Mouse (Mus musculus): ENCODE measurements around the gene Txndc9.
"Not testable (repeated sequence)": the region's sequence is repeated elsewhere in the genome, so short reads cannot be mapped to it uniquely, and the experiment has no call there.

Gene Txndc9

DNA sequence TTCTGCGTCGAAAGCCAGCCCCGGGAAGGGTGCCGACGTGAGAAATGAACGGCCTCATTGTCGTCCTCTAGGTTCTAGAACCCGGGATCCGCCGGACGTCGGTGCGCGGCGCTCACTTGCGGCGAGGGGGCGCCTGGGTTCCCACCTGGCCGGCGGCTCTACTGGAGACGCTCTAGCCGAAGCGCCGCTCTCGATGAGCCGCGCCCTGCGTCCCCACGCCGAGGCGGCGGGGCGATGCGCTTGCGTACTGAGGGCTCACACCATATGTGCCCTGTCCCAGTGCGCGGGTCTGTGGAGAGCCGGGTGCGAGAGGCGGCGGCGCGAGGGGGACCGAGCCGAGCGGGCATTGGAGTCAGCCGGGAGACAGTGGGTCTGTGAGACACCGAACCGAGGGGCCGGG lies at the start of gene Txndc9, which contains the start of gene Eif5b:
Gene Txndc9, minus strand, starts transcription at position 27 of the 400 bp plus-strand sequence.
Gene Eif5b, plus strand, starts transcription at position 144 of the 400 bp plus-strand sequence.
- peak; percentile 93 for DNase-seq (ENCODE audit: low read depth, low spot score)

DNA sequence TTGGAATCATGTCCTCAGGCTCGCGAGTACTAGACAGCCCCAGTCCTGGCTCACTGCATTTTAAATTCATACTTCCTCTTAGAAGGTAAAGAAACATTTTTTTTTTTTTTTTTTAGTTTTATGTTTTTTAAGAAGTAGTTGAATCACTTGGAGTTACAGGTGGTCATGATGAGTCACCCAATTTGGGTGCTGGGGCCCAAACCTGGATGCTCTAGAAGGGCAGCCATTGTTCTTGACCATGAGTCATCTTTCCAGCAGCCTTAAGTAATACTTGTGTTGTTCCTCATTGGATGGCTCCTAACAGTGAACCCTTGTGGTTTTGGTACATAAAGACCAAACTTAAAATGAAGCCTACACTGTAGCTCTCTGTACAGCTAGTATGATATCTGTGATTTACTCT lies 41.2 kb upstream of the Txndc9 start:
- no peak for DNase-seq (ENCODE audit: low read depth, low spot score)

DNA sequence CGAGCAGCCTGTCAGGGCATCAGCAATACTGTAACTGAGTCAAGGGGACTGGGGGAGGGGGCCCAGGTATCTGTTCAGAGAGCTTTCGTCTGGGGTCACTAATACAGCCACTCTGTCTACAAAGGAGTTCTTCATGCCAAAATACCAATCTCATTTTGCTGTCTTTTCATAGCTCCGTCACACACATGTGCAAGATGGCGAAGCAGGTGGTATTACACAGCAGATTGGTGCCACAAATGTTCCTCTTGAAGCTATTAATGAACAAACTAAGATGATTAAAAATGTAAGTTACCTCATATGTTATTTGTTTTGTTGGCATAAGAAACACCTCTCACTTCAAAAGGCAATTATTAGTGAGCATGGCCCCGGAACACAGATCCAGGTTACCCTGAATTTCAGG lies 39.7 kb upstream of the Txndc9 start:
- DNase-seq (ENCODE audit: low read depth, low spot score) = no peak

DNA sequence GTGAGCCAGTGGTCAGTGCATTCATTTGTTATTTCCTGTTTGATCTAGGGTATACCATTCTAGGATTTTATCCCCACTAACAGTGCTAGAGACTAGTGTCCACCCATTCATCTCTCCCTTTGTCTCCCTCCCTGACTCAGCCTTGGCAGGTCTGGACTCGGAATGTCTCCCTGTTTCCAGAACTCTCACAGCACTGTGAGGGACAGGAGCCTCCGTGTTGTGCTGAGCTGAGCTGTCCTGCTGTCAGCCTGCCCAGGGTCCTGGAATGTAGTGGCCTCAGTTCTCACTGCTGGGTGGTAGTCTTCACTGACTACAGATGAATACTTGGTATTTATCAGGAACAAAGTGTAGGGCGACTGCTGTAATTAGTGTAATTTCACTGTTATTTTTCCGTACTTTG lies 37.8 kb upstream of the Txndc9 start:
- no peak for DNase-seq (ENCODE audit: low read depth, low spot score)

DNA sequence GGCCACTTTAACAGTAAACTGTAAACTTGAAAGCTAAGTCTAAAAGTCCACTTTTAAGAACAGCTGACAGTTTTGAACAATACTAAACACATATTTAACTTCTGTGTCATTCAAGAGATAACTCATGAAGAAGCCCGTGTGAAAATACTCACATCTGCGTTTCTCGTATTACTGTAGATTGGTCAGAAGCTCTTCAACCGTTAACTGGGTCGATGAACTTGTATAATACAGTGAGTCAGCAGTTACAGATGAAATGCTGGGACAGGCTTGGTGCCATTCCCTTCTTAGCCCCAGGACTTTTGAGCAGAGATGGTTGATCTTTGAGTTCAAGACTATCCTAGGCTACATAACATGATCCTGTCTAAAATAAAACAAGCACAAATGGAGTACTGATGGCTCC lies 33.7 kb upstream of the Txndc9 start:
- no peak for DNase-seq (ENCODE audit: low read depth, low spot score)

DNA sequence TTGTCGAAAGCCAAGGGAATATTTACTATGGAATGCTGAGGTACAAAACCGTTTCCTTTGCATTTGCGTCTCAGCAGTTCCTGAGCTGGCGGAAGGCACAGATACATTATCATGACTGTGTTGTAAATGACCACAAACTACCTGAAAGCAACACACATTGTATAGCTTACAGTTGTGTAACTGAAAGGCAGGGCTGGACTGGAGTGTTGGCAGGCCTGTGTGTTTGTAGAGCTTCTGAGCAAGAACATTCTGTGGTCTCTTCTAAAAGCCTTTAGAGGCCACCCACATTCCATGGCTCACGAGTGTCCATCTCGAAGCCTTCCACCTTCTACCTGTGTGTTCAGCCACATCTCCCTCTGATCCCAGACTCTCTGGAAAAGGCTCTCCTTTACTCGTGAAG lies 29.6 kb upstream of the Txndc9 start:
- DNase-seq (ENCODE audit: low read depth, low spot score) = no peak

DNA sequence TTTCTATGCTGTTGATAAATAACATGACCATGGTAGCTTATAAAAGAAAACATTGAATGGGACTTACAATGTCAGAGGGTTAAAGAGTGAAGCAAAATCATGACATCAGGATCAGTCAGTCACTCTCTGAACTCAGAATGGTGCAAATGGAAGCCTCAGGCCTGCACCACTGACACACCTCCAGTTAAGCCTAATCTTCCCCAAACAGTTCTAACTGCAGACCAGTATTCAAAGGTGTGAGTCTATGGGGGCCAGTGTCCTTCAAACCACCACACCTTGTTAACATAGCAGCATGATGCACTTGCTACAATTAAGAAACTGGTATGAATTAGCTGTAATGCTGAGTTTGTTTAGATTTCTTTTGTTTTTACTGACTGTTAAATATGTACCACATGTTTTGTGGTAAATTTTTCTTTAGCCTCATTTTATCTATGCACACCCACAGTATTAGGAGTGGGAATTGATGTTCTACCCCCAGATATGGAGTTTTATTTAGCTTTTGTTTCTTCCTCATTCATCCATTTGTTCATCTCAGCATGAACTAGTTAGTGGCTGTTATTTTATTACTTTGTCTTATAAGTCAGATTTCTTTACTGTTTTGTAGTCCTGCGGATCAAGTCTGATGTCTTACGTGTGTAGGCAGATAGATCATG lies 17.0 kb upstream of the Txndc9 start:
- no peak for DNase-seq (ENCODE audit: low read depth, low spot score)

DNA sequence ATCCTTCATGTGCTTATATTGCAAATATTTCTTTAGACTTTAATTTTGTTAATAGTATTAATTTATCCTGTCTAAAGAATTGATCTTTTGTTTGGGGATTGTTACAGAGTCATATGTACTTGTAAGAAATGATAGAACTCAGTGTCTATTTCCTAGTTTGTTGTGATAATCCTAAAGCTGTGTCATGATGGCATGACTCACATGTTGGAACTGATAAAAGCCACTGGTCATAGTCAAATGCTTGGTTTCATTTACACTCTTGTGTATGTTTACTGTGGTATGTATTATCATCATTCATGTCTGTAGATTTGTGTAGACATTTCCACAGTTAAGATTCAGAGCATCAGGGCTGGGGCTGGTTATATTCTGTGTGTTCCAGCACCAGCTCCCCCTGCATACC lies 14.8 kb upstream of the Txndc9 start:
- DNase-seq (ENCODE audit: low read depth, low spot score) = no peak

DNA sequence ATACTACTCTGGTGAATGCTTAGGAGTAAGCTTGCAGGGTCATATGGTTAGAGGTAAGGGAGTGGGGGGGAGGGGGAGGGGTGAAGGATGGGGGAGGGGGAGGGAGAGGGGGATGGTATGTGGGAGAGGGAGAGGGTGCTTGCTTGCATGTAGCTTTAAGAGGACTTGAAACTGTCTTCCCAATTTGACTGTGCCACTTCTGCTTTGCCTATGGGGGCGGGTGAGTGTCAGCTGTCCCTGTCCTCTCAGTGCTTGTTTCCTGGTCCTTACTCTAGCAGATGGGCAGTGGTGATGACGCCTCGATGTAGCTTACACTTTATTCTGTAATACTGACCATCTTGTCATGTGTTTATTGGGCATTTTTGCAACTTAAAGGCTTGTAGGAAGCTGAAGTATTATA lies 14.4 kb upstream of the Txndc9 start:
- no peak for DNase-seq (ENCODE audit: low read depth, low spot score)

DNA sequence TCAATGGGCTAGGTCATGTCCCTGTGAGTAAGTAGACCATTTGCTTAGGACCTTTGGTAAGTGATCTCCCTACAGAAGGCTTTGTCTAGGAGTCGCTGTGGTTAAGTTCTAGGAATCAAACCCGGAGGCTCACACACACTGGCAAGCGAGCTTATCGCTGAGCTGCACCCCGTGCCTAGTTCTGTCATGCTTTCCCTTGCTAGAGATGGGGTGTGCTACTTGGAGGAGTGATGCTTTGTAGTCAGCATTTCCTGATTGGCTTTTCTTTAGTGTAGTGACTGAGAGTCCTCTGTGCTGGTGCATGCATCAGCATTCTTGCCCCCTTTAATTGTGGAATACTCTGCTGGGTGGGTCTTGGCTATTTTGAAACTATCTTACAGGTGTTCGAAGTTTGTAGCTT lies 14.0 kb upstream of the Txndc9 start:
- no peak for DNase-seq (ENCODE audit: low read depth, low spot score)

DNA sequence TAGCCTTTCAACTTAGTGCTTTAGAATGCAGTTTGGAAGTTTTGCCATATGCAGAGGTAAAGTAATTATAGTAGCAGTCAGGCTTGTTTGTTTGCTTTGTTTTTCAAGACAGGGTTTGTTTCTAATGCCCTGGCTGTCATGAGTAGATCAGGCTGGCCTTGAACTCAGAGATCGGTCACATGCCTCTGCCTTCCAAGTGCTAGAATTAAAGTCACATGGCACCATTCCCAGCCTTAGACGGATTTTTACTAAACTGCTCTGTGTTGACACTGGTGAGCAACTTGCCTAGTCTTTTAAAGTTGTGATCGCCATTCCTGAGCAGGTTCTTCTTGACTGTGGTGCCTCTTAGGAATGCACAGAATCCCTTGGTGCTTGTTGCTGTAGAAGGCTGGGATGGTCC lies 9.0 kb upstream of the Txndc9 start:
- no peak for DNase-seq (ENCODE audit: low read depth, low spot score)

DNA sequence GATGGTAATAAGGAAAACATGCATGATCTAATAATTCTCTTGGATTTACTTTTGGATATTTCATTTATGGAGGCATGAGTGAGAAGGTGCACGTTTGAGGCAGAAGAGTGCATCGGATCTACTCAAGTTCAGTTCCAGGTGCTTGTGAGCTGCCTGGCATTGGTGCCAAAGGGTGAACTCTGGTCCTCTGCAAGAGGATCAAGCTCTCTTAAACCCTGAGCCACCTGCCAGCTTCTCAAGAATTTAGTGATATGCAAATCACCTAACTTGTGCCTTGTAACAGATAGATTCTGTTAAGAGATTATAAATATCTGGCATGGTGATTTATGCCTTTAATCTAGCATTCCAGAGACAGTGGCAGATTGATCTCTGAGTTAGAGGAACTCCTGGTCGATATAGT lies 5.4 kb upstream of the Txndc9 start:
- no peak for DNase-seq (ENCODE audit: low read depth, low spot score)

DNA sequence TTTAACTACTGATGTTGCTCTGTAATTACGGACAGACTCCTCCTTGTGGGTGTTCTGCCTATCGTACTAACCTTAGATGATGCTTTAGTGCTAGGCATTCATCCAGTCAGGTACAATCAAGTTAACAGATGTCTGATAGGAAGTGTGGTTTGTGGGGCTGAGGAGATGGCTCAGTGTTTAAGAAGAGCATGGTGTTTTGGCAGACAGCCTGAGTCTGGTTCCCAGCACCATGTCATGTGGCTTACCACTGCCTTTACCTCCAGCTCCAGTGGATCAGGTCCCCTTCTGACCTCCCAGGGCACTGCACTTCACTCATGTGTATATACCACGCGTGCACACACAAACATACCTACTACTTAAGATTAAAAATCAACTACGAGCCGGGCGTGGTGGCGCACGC lies 4.3 kb upstream of the Txndc9 start:
- DNase-seq (ENCODE audit: low read depth, low spot score) = no peak

DNA sequence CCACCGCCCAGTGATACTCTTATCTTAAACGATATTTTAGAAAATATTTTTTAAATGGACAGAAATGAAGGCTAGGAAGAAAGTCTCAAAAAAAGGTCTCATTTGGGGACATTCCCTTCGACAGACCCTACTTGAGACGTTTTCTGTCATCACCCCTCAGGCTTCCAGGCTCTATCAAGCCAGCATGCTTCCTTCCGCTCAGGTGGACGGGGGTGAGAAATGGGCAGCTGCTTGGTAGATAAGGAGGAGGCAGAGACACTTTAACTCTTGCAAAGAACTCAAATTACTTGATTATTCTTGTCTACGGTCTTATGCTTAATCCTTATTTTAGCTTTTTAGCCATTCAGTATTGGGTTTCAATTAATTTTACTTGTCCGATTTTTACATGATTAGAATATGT lies 3.2 kb upstream of the Txndc9 start:
- no peak for DNase-seq (ENCODE audit: low read depth, low spot score)

DNA sequence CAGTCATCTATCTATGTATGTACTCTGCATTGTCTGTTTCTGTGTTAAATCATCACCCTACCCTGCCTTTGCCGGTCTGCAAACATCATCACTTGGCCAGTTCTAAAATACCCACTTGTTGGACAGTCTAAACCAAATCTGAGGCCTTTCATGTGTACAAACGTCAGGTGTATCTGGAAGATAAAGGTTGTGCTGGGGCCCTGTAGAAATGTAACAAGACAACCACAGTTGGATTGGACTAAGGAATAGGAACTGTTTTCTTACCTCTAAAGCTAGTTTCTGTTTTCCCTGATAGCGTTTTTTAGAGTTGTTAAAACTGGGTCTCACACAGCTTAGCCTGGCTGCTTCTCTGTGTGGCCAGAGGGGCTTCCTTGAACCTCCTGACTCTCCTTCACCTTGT lies 1.9 kb upstream of the Txndc9 start:
- DNase-seq (ENCODE audit: low read depth, low spot score) = no peak

DNA sequence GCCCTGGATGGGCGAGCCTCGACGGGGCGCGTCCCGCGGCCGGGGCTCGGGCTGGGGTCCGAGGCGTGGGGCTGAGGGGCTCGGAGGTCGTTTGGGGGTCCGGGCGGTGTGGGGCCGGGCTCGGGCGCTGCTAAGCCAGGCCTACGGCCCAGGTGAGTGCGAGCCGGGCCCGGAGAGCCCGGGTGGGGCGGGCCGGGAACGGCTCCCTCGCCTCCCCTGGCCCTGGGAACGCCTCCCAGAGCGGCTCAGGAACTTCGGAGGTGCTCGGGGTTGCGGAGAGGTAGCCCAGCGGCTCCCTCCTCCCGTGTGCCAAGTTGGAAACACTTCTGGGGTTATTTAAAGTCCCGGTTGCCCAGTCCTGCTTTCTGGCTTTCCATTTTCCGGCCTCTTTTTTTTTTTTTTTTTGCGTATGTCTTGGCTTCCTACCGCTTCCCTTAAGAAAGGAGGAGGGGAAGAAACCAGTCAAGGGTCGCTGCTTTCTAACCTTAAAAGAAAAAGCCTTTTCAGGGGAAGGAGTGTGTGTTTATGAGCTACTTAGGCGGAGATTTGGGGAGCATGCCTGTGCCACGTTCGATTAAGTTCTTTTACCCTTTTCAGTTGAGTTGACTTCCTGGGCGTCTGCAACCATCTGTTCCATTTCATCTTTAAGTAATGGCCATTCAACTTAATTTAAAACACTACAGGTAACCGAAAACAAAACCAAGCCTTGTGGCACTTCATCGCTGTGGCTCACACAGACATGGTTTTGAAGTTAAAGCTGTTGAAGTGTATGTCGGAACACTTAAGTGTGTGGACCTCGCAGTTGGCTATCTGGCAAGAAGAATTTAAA lies 892 bp upstream of the Txndc9 start:
- peak; percentile 21 for DNase-seq (ENCODE audit: low read depth, low spot score)

DNA sequence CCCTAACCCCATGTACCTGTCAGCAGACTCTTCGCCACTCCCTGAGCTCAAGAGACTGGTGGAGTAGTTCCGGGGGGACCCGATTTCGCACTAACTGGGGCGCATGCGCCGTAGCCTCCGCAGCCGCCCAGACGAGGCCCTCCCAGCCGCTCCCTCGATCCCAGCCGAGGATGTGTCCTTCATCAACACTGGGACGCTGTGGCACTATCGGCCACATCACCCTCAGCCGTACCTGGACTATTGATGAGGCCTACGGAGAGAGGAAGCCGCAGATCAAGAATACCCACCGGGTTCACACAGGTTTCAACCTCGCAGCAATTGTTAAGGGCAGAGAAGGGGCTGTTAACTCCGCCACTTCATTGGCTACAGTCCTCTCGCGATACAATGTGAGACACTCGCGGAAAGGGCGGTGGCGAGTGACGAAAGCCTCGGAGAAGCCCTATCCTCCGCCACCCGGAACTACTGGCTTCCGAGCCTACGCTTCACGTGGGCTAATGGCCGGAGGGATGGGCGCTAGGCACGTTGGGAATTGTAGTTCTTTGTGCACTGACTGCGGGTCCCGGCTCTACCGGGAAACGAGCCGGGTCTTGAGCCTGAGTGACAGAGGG lies 712 bp downstream of the Txndc9 start:
- peak; percentile 99 for DNase-seq (ENCODE audit: low read depth, low spot score)

DNA sequence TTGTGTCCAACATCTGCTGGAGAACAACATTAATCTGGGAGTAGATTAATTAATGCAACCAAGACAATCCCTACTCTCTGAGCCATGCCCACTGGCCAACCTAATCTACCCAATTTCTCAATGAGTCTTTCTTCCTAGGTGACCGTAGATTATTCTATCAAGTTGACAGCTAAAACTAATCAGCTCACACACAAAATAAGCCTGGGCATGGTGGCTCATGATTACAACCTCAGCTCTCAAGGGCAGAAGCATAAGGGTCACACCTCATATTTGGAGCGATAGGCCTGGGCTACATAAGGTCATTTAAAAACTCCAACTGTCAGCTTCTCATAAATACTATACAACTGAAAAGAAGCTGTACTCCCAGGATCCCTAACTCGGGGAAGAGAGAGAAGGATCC lies 1.5 kb downstream of the Txndc9 start:
- no peak for DNase-seq (ENCODE audit: low read depth, low spot score)

DNA sequence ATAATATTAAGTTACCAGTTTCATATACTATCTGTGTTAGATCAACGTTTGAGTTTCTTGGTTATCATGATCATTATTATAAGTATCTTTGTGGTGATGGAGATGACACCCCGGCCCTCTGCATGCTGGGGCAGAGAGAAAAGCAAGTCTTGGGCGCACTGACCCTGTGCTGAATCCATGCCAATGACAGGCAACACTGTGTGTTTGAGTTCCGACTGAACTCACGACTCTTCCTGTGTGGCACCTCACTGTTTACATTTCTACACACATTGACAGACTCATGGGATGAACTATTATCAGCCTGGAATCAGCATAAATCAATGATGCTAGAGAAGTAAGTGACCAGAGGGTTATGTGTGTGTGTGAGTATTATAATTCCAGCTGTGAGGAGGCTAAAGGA lies 9.8 kb downstream of the Txndc9 start:
- DNase-seq (ENCODE audit: low read depth, low spot score) = no peak

DNA sequence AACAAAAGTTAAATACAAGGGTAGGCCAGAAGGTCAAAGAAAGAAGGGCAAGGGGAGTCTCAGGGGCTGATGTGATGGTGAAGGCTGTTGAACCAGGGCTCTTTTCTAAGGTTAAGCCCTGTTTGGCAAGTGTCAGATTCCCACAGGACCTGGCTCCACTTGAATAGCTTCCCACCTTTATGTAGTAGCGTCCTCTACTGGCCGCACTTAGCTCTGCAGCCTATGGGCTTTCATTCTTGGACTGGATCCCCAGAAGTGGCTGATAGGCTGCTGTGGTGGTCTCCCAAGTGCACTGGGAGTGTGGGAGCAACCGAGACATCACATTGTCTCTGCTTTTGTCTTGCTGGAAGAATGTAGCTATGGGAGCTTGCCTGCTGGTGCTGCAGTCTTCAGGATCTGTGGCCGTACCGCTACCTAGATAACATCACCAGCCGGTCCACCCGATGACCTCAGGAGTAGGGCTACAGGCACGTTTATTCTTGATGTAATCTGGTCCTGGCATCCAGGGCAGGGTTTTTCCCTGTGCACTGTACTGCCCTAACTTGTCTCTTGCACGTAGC lies 11.8 kb downstream of the Txndc9 start:
- DNase-seq (ENCODE audit: low read depth, low spot score) = no peak

DNA sequence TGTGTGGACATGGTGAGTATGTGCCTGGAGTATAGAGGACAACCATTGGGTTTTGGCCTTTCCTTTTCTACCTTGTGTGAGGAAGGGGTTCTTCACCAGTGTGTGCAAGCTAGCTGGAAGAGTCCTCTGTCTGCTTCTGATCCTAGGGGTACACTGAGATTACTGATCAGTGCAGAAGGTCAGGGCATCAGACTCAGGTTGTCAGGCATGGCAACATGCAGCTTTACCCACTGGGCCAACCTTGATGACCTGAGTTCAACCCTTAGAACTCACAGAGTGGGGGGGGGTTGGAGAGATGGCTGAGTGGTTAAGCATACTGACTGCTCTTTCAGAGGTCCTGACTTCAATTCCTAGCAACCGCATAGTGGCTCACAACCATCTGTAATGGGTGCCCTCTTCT lies 13.4 kb downstream of the Txndc9 start:
- DNase-seq (ENCODE audit: low read depth, low spot score) = no peak

DNA sequence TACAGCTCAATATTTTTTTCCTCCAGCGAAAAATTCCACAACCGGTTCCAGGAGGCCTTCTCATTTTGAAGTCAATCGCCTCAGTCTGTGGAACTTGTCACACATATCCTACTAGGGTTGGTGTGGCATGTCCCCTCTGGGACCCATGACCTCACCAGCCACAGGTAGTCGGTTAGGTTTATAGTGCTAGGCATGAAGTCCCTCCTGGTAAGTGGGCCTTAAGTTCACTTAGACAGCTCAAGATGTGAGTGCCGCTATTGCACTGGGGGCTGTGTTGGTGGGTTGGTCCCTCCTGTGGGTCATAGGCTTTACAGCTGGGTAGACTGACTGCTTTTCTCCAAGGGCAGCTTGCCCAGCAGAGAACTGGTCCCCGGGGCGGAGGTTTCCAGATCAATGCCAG lies 20.4 kb downstream of the Txndc9 start:
- no peak for DNase-seq (ENCODE audit: low read depth, low spot score)

DNA sequence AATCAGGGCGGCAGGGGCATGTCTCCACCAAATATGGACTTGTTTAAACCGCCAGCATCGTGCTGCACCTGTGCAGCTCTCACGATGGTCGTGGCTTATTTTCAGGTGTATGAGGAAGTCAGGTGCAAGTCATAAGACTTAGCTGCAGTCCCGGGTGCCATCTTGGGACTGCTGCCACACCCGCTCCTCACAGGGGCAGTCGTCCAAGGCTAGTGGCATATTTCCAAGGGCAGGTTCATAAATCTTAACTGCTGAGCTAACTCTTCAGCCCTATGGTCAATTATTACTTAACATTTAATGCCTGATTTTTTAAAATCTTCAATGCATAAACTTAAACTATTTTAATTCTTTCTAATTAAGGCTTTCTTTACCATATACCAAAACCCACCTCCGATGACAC lies 21.0 kb downstream of the Txndc9 start:
- not testable (repeated sequence) for DNase-seq (ENCODE audit: low read depth, low spot score)
